Mouse (Mus musculus) lung, postnatal 0 days (tissue): Measurements from ENCODE around the gene Herpud1.

Source experiments
- CTCF ChIP-seq: IDR thresholded peaks from 2 replicates; pipeline ENCODE4 v1.5.1; 2016; ENCODE audit warnings: antibody characterized with exemption, mild to moderate bottlenecking
- EP300 ChIP-seq: IDR thresholded peaks from 2 replicates; pipeline ENCODE4 v1.6.1; 2016; ENCODE audit warnings: antibody characterized with exemption, mild to moderate bottlenecking, control low read depth

GRCm38 (mm10) chr8:94343778-94344320 is 42.4 kb upstream of the Herpud1 start:
- TF ChIP-seq CTCF, result no peak
- no peak for TF ChIP-seq EP300
